Mouse (Mus musculus): ENCODE results near the gene Slc7a7.

GRCm38 (mm10) chr14:54432837-54433830, 15.6 kb upstream of the Slc7a7 start:
- TF ChIP-seq POLR2A (IDR thresholded peaks at IDR 0.05; ENCODE audit: extremely low read depth, insufficient read depth, low read length), result no peak
- TF ChIP-seq CTCF (IDR thresholded peaks at IDR 0.05; ENCODE audit: low read depth, low read length), result no peak

Data from liver, adult 2 months (tissue).